8 mouse cellular contexts compared by ENCODE assay signal in genomic region chr9:96363581-96364140, GRCm38 (mm10). TPM values are rescaled to one million over a fixed set of nuclear protein-coding genes. Genes with fewer than 3 reads are reported as not detected.
DNase-seq lines count a peak whose midpoint lies in the region; ATAC-seq lines count a peak whose summit lies in the region.

No protein-coding gene starts in this region.

- ATAC-seq in inflammation-experienced regulatory T-cells, adult 6 months = peak; percentile 26
- ATAC-seq in megakaryocyte, adult 5-6 weeks (ENCODE audit: poor library complexity, severe bottlenecking) = peak; percentile 57

- DNase-seq in adrenal gland, adult 18-20 months (ENCODE audit: low spot score in 2 of 2) = peak; percentile 73 to 82
- DNase-seq in embryo, embryonic 10.5 days (ENCODE audit: low spot score) = peak; percentile 68
- peak; percentile 72 for DNase-seq in gastrocnemius, postnatal 14 days
- DNase-seq in left cerebral cortex, adult 8-10 months (ENCODE audit: low spot score in 2 of 2) = peak; percentile 30 to 47
- DNase-seq in right cerebral cortex, postnatal 10 days (ENCODE audit: low spot score in 2 of 2) = peak; percentile 65 to 69
- peak; percentile 57 for DNase-seq in urinary bladder, postnatal 25 days (ENCODE audit: low spot score)

- intact Hi-C loops in gastrocnemius, postnatal 14 days (cut with DNase I; ENCODE audit: low total_unique reads) = no loop called here

RNA-seq across cellular contexts. Expression of gene Atp1b3, which starts 0.6 kb away (rescaled TPM):
- total RNA-seq in adrenal gland, adult 18-20 months (2021) = 100 to 1,000 TPM; 169 to 187 TPM
- 10 to 100 TPM; 43.7 to 49.2 TPM for total RNA-seq in gastrocnemius, postnatal 14 days (2021)
- 100 to 1,000 TPM; 181 to 248 (median 245) TPM for polyA plus RNA-seq in inflammation-experienced regulatory T-cells, adult 6 months (2017; shearing (Covaris generic))
- total RNA-seq in left cerebral cortex, adult 8-10 months (2022) = 100 to 1,000 TPM; 107 to 114 (median 109) TPM
- total RNA-seq in megakaryocyte, adult 5-6 weeks (2015) = 226 and 247 TPM in 2 replicates
- total RNA-seq in megakaryocyte, adult 5-6 weeks (2017) = 120 and 135 TPM in 2 replicates

Comparison
In these comparisons a context has a peak if more than half of its experiments do, and no peak if none do; other contexts are left out.
1. Peak in every context shown above with its lines: DNase-seq and ATAC-seq.